Mouse (Mus musculus) midbrain, embryonic 15.5 days (tissue): ENCODE data around the gene Rp9. TPM values are rescaled to one million over a fixed set of nuclear protein-coding genes. Genes with fewer than 3 reads are reported as not detected.

ENCODE experiments used
- ATAC-seq: fragments of 200-750 bp; cut with Nextera tagmentation; replicated peaks from 2 replicates; pipeline ENCODE4 v1.8.0; 2017; ENCODE audit warnings: moderate TSS enrichment
- H3K27ac ChIP-seq: fragments of 300-500 bp; sonication (generic); 2 replicates; pipeline ENCODE4 v1.5.1; 2015; ENCODE audit warnings: mild to moderate bottlenecking, inconsistent platforms
- H3K27me3 ChIP-seq: fragments of 300-500 bp; sonication (generic); replicated peaks from 2 replicates; pipeline ENCODE4 v1.6.1; 2015; ENCODE audit warnings: inconsistent platforms
- H3K36me3 ChIP-seq: fragments of 300-500 bp; sonication (generic); replicated peaks from 2 replicates; pipeline ENCODE4 v1.6.1; 2015; ENCODE audit warnings: inconsistent platforms
- H3K4me1 ChIP-seq: fragments of 300-500 bp; sonication (generic); 2 replicates; pipeline ENCODE4 v1.6.1; 2015; ENCODE audit warnings: inconsistent platforms
- H3K4me2 ChIP-seq: fragments of 300-500 bp; sonication (generic); 2 replicates; pipeline ENCODE4 v1.6.1; 2015; ENCODE audit warnings: inconsistent platforms, mild to moderate bottlenecking, moderate library complexity
- H3K4me3 ChIP-seq: fragments of 300-500 bp; sonication (generic); 2 replicates; pipeline ENCODE4 v1.5.1; 2015; ENCODE audit warnings: mild to moderate bottlenecking, inconsistent platforms
- H3K9ac ChIP-seq: fragments of 300-500 bp; sonication (generic); 2 replicates; pipeline ENCODE4 v1.6.1; 2015; ENCODE audit warnings: mild to moderate bottlenecking, inconsistent platforms
- H3K9me3 ChIP-seq: fragments of 300-500 bp; sonication (generic); 2 replicates; pipeline ENCODE4 v1.6.1; 2016; ENCODE audit warnings: inconsistent platforms
- WGBS: fragments of 180-500 bp; shearing (Covaris S2); methylation state at CpG from one replicate; pipeline ENCODE4 v1.1.7; 2015; ENCODE audit warnings: mixed read lengths; 5-methylcytosine and 5-hydroxymethylcytosine counted together
- polyA plus RNA-seq: library from polyadenylated mRNA; unstranded; fragments of >200 nt; fragmentation: Nextera tagmentation; extraction: Ambion mirVana; gene quantifications from 2 replicates; pipeline ENCODE4 v1.2.1, GENCODE M21; 2015

Gene Rp9
- polyA plus RNA-seq, 1 experiment from 2014 or later, result 70.9 TPM

DNA sequence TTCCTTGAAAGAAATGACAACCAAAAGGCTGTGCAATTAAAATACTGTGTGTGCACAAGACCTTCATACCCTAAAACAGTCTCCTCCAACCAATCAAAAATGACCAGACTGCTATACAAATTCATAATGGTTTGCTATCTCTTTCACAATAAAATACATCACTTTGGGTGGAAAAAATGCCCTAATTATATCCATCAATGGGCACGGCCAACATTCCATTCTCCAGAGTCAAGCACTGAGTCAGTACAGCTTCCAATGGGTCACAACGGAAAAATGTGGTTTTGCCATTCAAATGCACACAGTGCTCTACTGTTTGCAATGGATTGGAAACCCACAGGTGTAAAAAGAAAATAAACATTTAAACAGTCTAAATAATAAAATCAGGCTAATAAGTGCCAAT is 83.7 kb downstream of the Rp9 start:
- H3K36me3 ChIP-seq, result no peaks in the 10 kb centered on the region
- WGBS, result 71% methylated on average over 2 of the region's 2 CpGs
- H3K9me3 ChIP-seq, result no peaks in the 10 kb centered on the region
- no peak overlapping the region for H3K27ac ChIP-seq
- H3K9ac ChIP-seq, result no peak overlapping the region
- H3K4me2 ChIP-seq, result no peak overlapping the region
- peaks cover 15% of the 10 kb centered on the region for H3K4me1 ChIP-seq
- H3K4me3 ChIP-seq, result no peak overlapping the region
- H3K27me3 ChIP-seq, result no peaks in the 10 kb centered on the region
- no peak for ATAC-seq

DNA sequence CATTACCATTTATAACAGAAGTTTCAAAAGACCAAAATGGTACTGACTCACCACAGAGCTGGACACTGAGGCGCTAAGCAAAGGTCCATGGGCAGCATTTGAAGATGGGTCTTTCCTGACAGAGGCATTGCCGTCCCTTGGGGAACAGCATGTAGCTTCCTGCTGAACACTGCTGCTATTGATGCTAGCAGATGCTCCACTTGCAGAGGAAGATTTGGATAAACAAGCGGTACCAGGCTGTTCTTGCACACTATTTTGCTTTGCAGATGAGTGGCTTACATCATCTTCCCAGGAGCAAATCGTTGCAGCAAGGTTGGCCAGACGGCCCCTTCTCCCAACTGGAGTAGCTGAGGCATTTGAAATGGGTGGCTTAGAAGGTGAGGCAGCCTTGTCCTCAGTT is 93.5 kb downstream of the Rp9 start:
- Histone ChIP-seq H3K27ac (no peak overlapping the region), H3K27me3 (no peaks in the 10 kb centered on the region), H3K9ac (no peak overlapping the region), H3K9me3 (no peaks in the 10 kb centered on the region), H3K4me3 (no peak overlapping the region), H3K36me3 (no peaks in the 10 kb centered on the region), H3K4me1 (no peaks in the 10 kb centered on the region), H3K4me2 (no peak overlapping the region)
- no peak for ATAC-seq
- WGBS, result 71% methylated on average over 5 of the region's 5 CpGs

DNA sequence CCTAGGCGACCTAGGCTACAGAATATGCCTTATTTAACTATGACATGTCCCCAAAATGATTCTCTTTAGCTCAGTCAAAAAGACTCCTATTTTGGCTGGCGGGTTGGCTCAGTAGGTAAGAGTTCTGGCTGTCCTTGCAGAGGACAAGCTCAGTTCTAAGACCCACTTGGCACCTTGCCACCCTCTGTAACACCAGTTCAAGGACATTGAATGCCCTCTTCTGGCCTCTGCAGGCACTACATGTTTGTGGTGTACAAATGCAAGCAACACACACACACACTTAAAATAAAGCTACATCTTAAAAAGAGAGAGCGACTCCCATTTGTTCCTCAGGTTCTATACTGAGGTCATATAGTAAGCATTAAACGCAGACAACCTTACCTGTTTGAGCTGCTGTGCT is 96.8 kb downstream of the Rp9 start:
- Histone ChIP-seq H3K27ac (no peak overlapping the region), H3K36me3 (no peaks in the 10 kb centered on the region), H3K27me3 (no peaks in the 10 kb centered on the region), H3K9me3 (no peaks in the 10 kb centered on the region), H3K4me2 (no peak overlapping the region), H3K9ac (no peak overlapping the region), H3K4me3 (no peak overlapping the region), H3K4me1 (no peaks in the 10 kb centered on the region)
- WGBS, result 98% methylated on average over 4 of the region's 4 CpGs
- ATAC-seq, result no peak

GRCm38 (mm10) chr9:22368030-22368429 is 101.5 kb downstream of the Rp9 start:
- Histone ChIP-seq H3K4me3 (no peak overlapping the region), H3K27ac (no peak overlapping the region), H3K27me3 (no peaks in the 10 kb centered on the region), H3K9ac (no peak overlapping the region), H3K4me2 (no peak overlapping the region), H3K36me3 (no peaks in the 10 kb centered on the region), H3K9me3 (no peaks in the 10 kb centered on the region), H3K4me1 (no peaks in the 10 kb centered on the region)
- WGBS, result 82% methylated on average over 6 of the region's 6 CpGs
- no peak for ATAC-seq

DNA sequence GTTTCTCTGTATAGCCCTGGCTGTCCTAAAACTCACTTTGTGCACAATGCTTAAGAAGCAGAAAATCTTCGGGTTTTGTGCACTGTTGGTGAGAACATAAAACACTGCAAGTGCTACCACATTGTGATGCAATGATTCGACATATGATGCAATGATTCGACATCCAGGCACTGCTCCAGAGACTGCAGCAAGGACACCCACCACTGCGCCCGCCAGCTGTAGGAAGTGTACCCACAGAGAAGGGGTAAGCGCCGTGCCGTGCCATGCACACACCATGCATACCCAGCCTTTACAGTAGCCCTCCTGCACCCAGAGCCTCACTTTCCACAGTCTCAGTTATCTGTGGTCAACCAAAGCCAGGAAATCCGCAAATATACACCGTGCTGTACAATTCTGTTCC is 102.9 kb downstream of the Rp9 start:
- no peaks in the 10 kb centered on the region for H3K36me3 ChIP-seq
- ATAC-seq, result no peak
- H3K4me2 ChIP-seq, result no peak overlapping the region
- H3K9me3 ChIP-seq, result no peaks in the 10 kb centered on the region
- H3K27ac ChIP-seq, result no peak overlapping the region
- WGBS, result 97% methylated on average over 10 of the region's 10 CpGs
- no peaks in the 10 kb centered on the region for H3K27me3 ChIP-seq
- no peak overlapping the region for H3K9ac ChIP-seq
- H3K4me1 ChIP-seq, result no peaks in the 10 kb centered on the region
- no peak overlapping the region for H3K4me3 ChIP-seq

DNA sequence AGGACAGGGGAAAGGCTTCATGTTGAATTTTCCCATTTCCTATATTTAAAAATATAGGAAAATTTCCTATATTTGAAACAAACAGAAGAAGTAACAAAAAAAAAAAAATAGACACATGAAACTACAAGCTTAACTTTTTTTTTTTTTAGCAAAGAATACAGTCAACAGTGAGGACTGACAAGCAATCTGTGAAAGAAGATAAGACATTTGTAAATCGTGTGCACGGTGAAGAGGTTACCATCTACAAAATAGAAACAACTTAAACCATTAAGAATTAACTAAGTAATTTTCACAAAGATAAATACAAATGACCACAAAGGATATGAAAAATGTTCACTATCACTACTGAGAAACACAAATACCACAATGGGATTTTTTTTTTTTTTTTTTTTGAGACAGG is 103.3 kb downstream of the Rp9 start:
- Histone ChIP-seq H3K4me1 (no peaks in the 10 kb centered on the region), H3K9ac (no peak overlapping the region), H3K4me3 (no peak overlapping the region), H3K4me2 (no peak overlapping the region), H3K9me3 (no peaks in the 10 kb centered on the region), H3K36me3 (no peaks in the 10 kb centered on the region), H3K27me3 (no peaks in the 10 kb centered on the region), H3K27ac (no peak overlapping the region)
- no peak for ATAC-seq
- 97% methylated on average over 2 of the region's 2 CpGs for WGBS

Other genes with a start within 250 kb of the Rp9 start
- 10.3 and 11.4 TPM in 2 replicates for gene Zfp809, start 244.0 kb downstream of the Rp9 start, polyA plus RNA-seq
- 11.4 and 13.2 TPM in 2 replicates for gene Zfp599, start 209.8 kb downstream of the Rp9 start, polyA plus RNA-seq
- 32.4 and 39.2 TPM in 2 replicates for gene Zfp810, start 162.1 kb downstream of the Rp9 start, polyA plus RNA-seq
- 4.5 and 4.7 TPM in 2 replicates for gene Anln, start 80.6 kb downstream of the Rp9 start, polyA plus RNA-seq
- gene 9530077C05Rik, start 58.2 kb downstream of the Rp9 start, polyA plus RNA-seq, result 15.9 and 16.6 TPM in 2 replicates
- gene Gm17545, start 15.5 kb downstream of the Rp9 start, polyA plus RNA-seq, result not detected in 2 replicates
- gene Bbs9, start 6.0 kb upstream of the Rp9 start, polyA plus RNA-seq, result 24.9 and 25.0 TPM in 2 replicates